ENCODE assay signal across 8 mouse cellular contexts in genomic region chr14:11555521-11556355, GRCm38 (mm10). TPM values are rescaled to one million over a fixed set of nuclear protein-coding genes. Genes with fewer than 3 reads are reported as not detected.
DNase-seq lines count a peak whose midpoint lies in the region; ATAC-seq and TF ChIP-seq lines count a peak whose summit lies in the region.

No protein-coding gene starts in this region.

- peak; percentile 46 for DNase-seq in adrenal gland, postnatal 14 days
- DNase-seq in heart, postnatal 10 days, result peak; percentile 37 to 51
- DNase-seq in layer of hippocampus, postnatal 25 days (ENCODE audit: extremely low spot score in 1 of 2, low spot score in 1 of 2), result peak; percentile 33 to 44
- DNase-seq in midbrain, embryonic 11.5 days (ENCODE audit: low spot score, missing footprints), result peak; percentile 94
- DNase-seq in testis, postnatal 10 days (ENCODE audit: low spot score), result peak; percentile 56
- no peak for DNase-seq in spleen, adult 18-20 months

- peak overlapping the region; percentile 95 for H3K4me2 ChIP-seq in midbrain, embryonic 11.5 days

- no peak for ATAC-seq in midbrain, embryonic 11.5 days (ENCODE audit: low FRiP score)

- intact Hi-C loops in heart, postnatal 10 days (cut with DNase I), result loop anchor here (2.0 to 5.0 kb wide), 5 partner anchors 71 to 585 kb away; no protein-coding TSS in a partner anchor

- no peak overlapping the region for H3K27ac ChIP-seq in embryonic fibroblast, embryonic 13.5 days (ENCODE audit: insufficient read depth, low read length)
- peak overlapping the region; percentile 93; the same call in 1 of the 2 replicates for H3K27ac ChIP-seq in midbrain, embryonic 11.5 days (ENCODE audit: low read depth, low read length)

- H3ac ChIP-seq in C2C12 (ENCODE audit: control insufficient read depth, insufficient read length, low read depth), result peak overlapping the region; percentile 98

- H3K9ac ChIP-seq in midbrain, embryonic 11.5 days (ENCODE audit: low read length), result peak overlapping the region; percentile 92

- H3K79me2 ChIP-seq in C2C12 (ENCODE audit: control insufficient read depth, insufficient read depth), result peaks cover 56% of the 10 kb centered on the region

- TF ChIP-seq POLR2A in embryonic fibroblast, embryonic 13.5 days (IDR thresholded peaks at IDR 0.05; ENCODE audit: low read depth, low read length), result no peak

- peak overlapping the region; percentile 61 for H3K4me3 ChIP-seq in C2C12 (ENCODE audit: insufficient read depth, poor library complexity, severe bottlenecking)
- peak overlapping the region; percentile 85 for H3K4me3 ChIP-seq in embryonic fibroblast, embryonic 13.5 days (ENCODE audit: insufficient read depth, low read length)
- H3K4me3 ChIP-seq in midbrain, embryonic 11.5 days (ENCODE audit: low read depth, low read length), result peak overlapping the region; percentile 76

- no peak for TF ChIP-seq CTCF in C2C12 (IDR thresholded peaks at IDR 0.05; ENCODE audit: control insufficient read depth, insufficient read depth, insufficient read length)
- no peak for TF ChIP-seq CTCF in embryonic fibroblast, embryonic 13.5 days (IDR thresholded peaks at IDR 0.05; ENCODE audit: borderline replicate concordance, insufficient read depth, low read length)

- no peaks in the 10 kb centered on the region for H3K4me1 ChIP-seq in embryonic fibroblast, embryonic 13.5 days (ENCODE audit: control insufficient read depth, insufficient read depth, low read length)
- H3K4me1 ChIP-seq in midbrain, embryonic 11.5 days (ENCODE audit: control insufficient read depth, insufficient read depth, low read length), result peaks cover 16% of the 10 kb centered on the region

- no peaks in the 10 kb centered on the region for H3K36me3 ChIP-seq in C2C12 (ENCODE audit: control insufficient read depth, insufficient read depth)
- H3K36me3 ChIP-seq in midbrain, embryonic 11.5 days (ENCODE audit: control insufficient read depth, insufficient read depth, low read length), result no peaks in the 10 kb centered on the region

- H3K27me3 ChIP-seq in C2C12 (ENCODE audit: control insufficient read depth, insufficient read depth, insufficient read length), result no peaks in the 10 kb centered on the region
- H3K27me3 ChIP-seq in midbrain, embryonic 11.5 days (ENCODE audit: control insufficient read depth, insufficient read depth, low read length), result no peaks in the 10 kb centered on the region

- peaks cover 32% of the 10 kb centered on the region for H3K79me3 ChIP-seq in C2C12 (ENCODE audit: low read depth)

- H3K9me3 ChIP-seq in midbrain, embryonic 11.5 days (ENCODE audit: control insufficient read depth, low read length), result no peaks in the 10 kb centered on the region

- WGBS in midbrain, embryonic 11.5 days, result under 1% methylated on average over 35 of the region's 35 CpGs

TF ChIP-seq in C2C12, 6 proteins besides CTCF, POLR2A, EP300 and RAD21:
- TF ChIP-seq FOSL1 (IDR thresholded peaks at IDR 0.05; ENCODE audit: insufficient read depth, low read length, poor library complexity, severe bottlenecking) (no peak), MYOG (IDR thresholded peaks at IDR 0.05; ENCODE audit: control insufficient read depth, extremely low read depth, insufficient read length) (no peak), CEBPB (IDR thresholded peaks at IDR 0.05; ENCODE audit: low read depth) (no peak), USF1 (IDR thresholded peaks at IDR 0.05; ENCODE audit: low read depth) (no peak), MYOD1 (IDR thresholded peaks at IDR 0.05; ENCODE audit: control insufficient read depth, insufficient read length, low read depth) (no peak), MAX (IDR thresholded peaks at IDR 0.05) (no peak)
TF ChIP-seq in C2C12: peak in this region for 0.

RNA-seq across cellular contexts. Expression of gene Ptprg, which starts 2.4 kb away (rescaled TPM):
- 16.6 TPM for polyA plus RNA-seq in C2C12 (2012; fragmentation: generic; extraction: Trizol)
- total RNA-seq in adrenal gland, postnatal 14 days (2021), result 99.9 and 101 TPM in 2 replicates
- polyA plus RNA-seq in embryonic fibroblast, embryonic 13.5 days (2011; ENCODE audit: insufficient read length, low read depth, missing spikeins), result 45.5 and 73.9 TPM in 2 replicates
- 10 to 100 TPM; 79.8 to 89.9 TPM for total RNA-seq in heart, postnatal 10 days (2021)
- 100 to 1,000 TPM; 109 to 133 TPM for total RNA-seq in layer of hippocampus, postnatal 25 days (2021)
- polyA plus RNA-seq in midbrain, embryonic 11.5 days (2014; fragmentation: Nextera tagmentation; extraction: Ambion mirVana), result 30.1 and 33.7 TPM in 2 replicates

Comparison
In these comparisons a context has a peak if more than half of its experiments do, and no peak if none do; other contexts are left out.
1. DNase-seq: peak in adrenal gland, postnatal 14 days (single experiment), heart, postnatal 10 days (2 of 2), layer of hippocampus, postnatal 25 days (2 of 2), midbrain, embryonic 11.5 days (single experiment) and testis, postnatal 10 days (single experiment); none in spleen, adult 18-20 months (0 of 2).
2. Peak in every context shown above with its lines, with median percentiles within 50 percentile points of each other: H3K4me3 ChIP-seq.